In genomic region chr7:81867231-81867930, GRCm38 (mm10) we compare ENCODE assay signal across 35 mouse cellular contexts. TPM values are rescaled to one million over a fixed set of nuclear protein-coding genes. Genes with fewer than 3 reads are reported as not detected.
DNase-seq lines count a peak whose midpoint lies in the region.
"Had no signal": no experiment of that assay in that cellular context is flagged by ENCODE, and none has a peak within 500 bp of the region (broad histone marks: within the 10 kb centered on the region; RNA-seq: fewer than 3 reads in every experiment).

No protein-coding gene starts in this region.

- H3K36me3 ChIP-seq in embryonic facial prominence, embryonic 10.5 days (replicated peaks), result no peaks in the 10 kb centered on the region; the same call in 1 of the 2 replicates
- H3K36me3 ChIP-seq in hindbrain, embryonic 10.5 days, result no peaks in the 10 kb centered on the region
- H3K36me3 ChIP-seq: embryonic facial prominence, embryonic 15.5 days; hindbrain, embryonic 12.5 days; midbrain, embryonic 10.5 days; midbrain, embryonic 15.5 days had no signal

- no peak overlapping the region for H3K27ac ChIP-seq in embryonic facial prominence, embryonic 10.5 days (replicated peaks)
- no peak overlapping the region for H3K27ac ChIP-seq in hindbrain, embryonic 10.5 days
- H3K27ac ChIP-seq: embryonic facial prominence, embryonic 15.5 days; heart, embryonic 10.5 days; heart, embryonic 15.5 days; hindbrain, embryonic 12.5 days; hindbrain, postnatal 0 days; kidney, embryonic 15.5 days; liver, embryonic 14.5 days; midbrain, embryonic 10.5 days; midbrain, embryonic 15.5 days had no signal

- no peaks in the 10 kb centered on the region for H3K9me3 ChIP-seq in embryonic facial prominence, embryonic 10.5 days
- H3K9me3 ChIP-seq in hindbrain, embryonic 10.5 days, result no peaks in the 10 kb centered on the region
- H3K9me3 ChIP-seq: embryonic facial prominence, embryonic 15.5 days; heart, embryonic 10.5 days; heart, embryonic 15.5 days; hindbrain, embryonic 12.5 days; kidney, embryonic 15.5 days; midbrain, embryonic 10.5 days; midbrain, embryonic 15.5 days had no signal

- 0 out of 2 replicates have a peak, but pooled peaks cover 5% of the 10 kb centered on the region for H3K27me3 ChIP-seq in embryonic facial prominence, embryonic 10.5 days (replicated peaks; ENCODE audit: low read depth, poor library complexity, severe bottlenecking)
- H3K27me3 ChIP-seq in hindbrain, embryonic 10.5 days (ENCODE audit: insufficient read depth, poor library complexity, severe bottlenecking), result peaks cover 4% of the 10 kb centered on the region; the same call in 1 of the 2 replicates
- H3K27me3 ChIP-seq: CH12.LX; embryonic facial prominence, embryonic 15.5 days; heart, embryonic 15.5 days; kidney, embryonic 15.5 days; midbrain, embryonic 15.5 days had no signal

- H3K4me1 ChIP-seq in embryonic facial prominence, embryonic 10.5 days, result peaks cover 25% of the 10 kb centered on the region
- H3K4me1 ChIP-seq in hindbrain, embryonic 10.5 days (replicated peaks), result peaks cover 16% of the 10 kb centered on the region
- H3K4me1 ChIP-seq: hindbrain, embryonic 12.5 days; midbrain, embryonic 10.5 days; midbrain, embryonic 15.5 days had no signal

- WGBS in embryonic facial prominence, embryonic 10.5 days, result 87% methylated on average over 9 of the region's 9 CpGs
- 89% methylated on average over 9 of the region's 9 CpGs for WGBS in hindbrain, embryonic 10.5 days

- no peak overlapping the region for H3K4me3 ChIP-seq in embryonic facial prominence, embryonic 10.5 days
- no peak overlapping the region for H3K4me3 ChIP-seq in hindbrain, embryonic 10.5 days
- H3K4me3 ChIP-seq: embryonic facial prominence, embryonic 15.5 days; heart, embryonic 10.5 days; heart, embryonic 15.5 days; hindbrain, embryonic 12.5 days; kidney, embryonic 15.5 days; midbrain, embryonic 10.5 days; midbrain, embryonic 15.5 days had no signal

- DNase-seq in cerebellum, adult 9-10 months, result peak; percentile 16
- DNase-seq in cerebellum, adult 11-12 months, result no peak
- DNase-seq in kidney, adult 11 months, result peak; percentile 27
- no peak for DNase-seq in kidney, postnatal 10 days
- peak; percentile 6 for DNase-seq in embryonic facial prominence, embryonic 10.5 days (ENCODE audit: low spot score)
- DNase-seq in adrenal gland, adult 8-10 months, result no peak
- DNase-seq in hindbrain, embryonic 10.5 days (ENCODE audit: low spot score), result no peak
- no peak for DNase-seq in heart, adult 9 months (ENCODE audit: low spot score in 2 of 2)

RNA-seq across cellular contexts. Expression of gene Tm6sf1, which starts 8.6 kb away (rescaled TPM):
- polyA plus RNA-seq in embryonic facial prominence, embryonic 10.5 days (2016; fragmentation: Nextera tagmentation; extraction: Ambion mirVana), result 10.7 and 12.2 TPM in 2 replicates
- 10 to 100 TPM; 12.8 to 21.0 (median 16.2) TPM for total RNA-seq in adrenal gland, adult 8-10 months (2022)
- polyA plus RNA-seq in hindbrain, embryonic 10.5 days (2016; fragmentation: Nextera tagmentation; extraction: Ambion mirVana), result 11.3 and 11.9 TPM in 2 replicates

RNA-seq across cellular contexts. Expression of gene Gm10160, which starts 11.8 kb away (rescaled TPM):
- polyA plus RNA-seq in embryonic facial prominence, embryonic 10.5 days (2016; fragmentation: Nextera tagmentation; extraction: Ambion mirVana), result not detected in 2 replicates
- not detected for total RNA-seq in adrenal gland, adult 8-10 months (2022)
- not detected in 2 replicates for polyA plus RNA-seq in hindbrain, embryonic 10.5 days (2016; fragmentation: Nextera tagmentation; extraction: Ambion mirVana)
- total RNA-seq: adrenal gland, postnatal 10 days; CH12.LX; gastrocnemius, adult 18-20 months; gastrocnemius, postnatal 4 days; heart, postnatal 25 days; hindbrain, postnatal 0 days; layer of hippocampus, adult 8-10 months; layer of hippocampus, postnatal 25 days; left cerebral cortex, adult 8-10 months; left cerebral cortex, postnatal 36 days; neutrophil, adult 5-6 weeks had no signal
- polyA plus RNA-seq: activated CD4-positive, CD25-positive, alpha-beta regulatory T cell, adult 4 months; C2C12; cortical plate, adult 2 months; embryonic facial prominence, embryonic 15.5 days; forebrain, embryonic 14.5 days; heart, embryonic 10.5 days; heart, embryonic 15.5 days; hindbrain, embryonic 12.5 days; hindbrain, postnatal 0 days; kidney, embryonic 15.5 days; limb, embryonic 14.5 days; liver, embryonic 14.5 days; lung, embryonic 14.5 days; midbrain, embryonic 10.5 days; midbrain, embryonic 15.5 days; neural tube, embryonic 11.5 days; stomach, embryonic 16.5 days had no signal

RNA-seq across cellular contexts. Expression of gene Btbd1, which starts 38.1 kb away (rescaled TPM):
- polyA plus RNA-seq in embryonic facial prominence, embryonic 10.5 days (2016; fragmentation: Nextera tagmentation; extraction: Ambion mirVana), result 56.2 and 58.9 TPM in 2 replicates
- total RNA-seq in adrenal gland, adult 8-10 months (2022), result 100 to 1,000 TPM in 3 of 4 experiments, 10 to 100 TPM in 1; 97.3 to 112 (median 104) TPM
- 58.3 and 63.1 TPM in 2 replicates for polyA plus RNA-seq in hindbrain, embryonic 10.5 days (2016; fragmentation: Nextera tagmentation; extraction: Ambion mirVana)

Comparison
In these comparisons a context has a peak if more than half of its experiments do, and no peak if none do; other contexts are left out.
1. DNase-seq: peak in cerebellum, adult 9-10 months (single experiment), kidney, adult 11 months (single experiment) and embryonic facial prominence, embryonic 10.5 days (single experiment); none in cerebellum, adult 11-12 months (single experiment), kidney, postnatal 10 days (single experiment), adrenal gland, adult 8-10 months (single experiment), hindbrain, embryonic 10.5 days (single experiment) and heart, adult 9 months (0 of 2).